Mouse (Mus musculus): ENCODE measurements at regions not wholly inside any gene's neighbourhood (a gene's known extent, or its start where the extent isn't known, plus 50 kb on each side); places are given as distances from the start of the nearest gene placed in this dataset.

GRCm38 (mm10) chr10:98660747-98661146 lies 253.5 kb upstream of the Atp2b1 start:
- Histone ChIP-seq H3K27ac (ENCODE audit: low read depth) (no peak overlapping the region), H3K36me3 (replicated peaks; ENCODE audit: insufficient read depth, low read length) (no peaks in the 10 kb centered on the region), H3K9ac (replicated peaks) (no peak overlapping the region), H3K27me3 (ENCODE audit: insufficient read depth, low read length) (no peaks in the 10 kb centered on the region), H3K4me2 (ENCODE audit: low read depth, low read length) (no peak overlapping the region), H3K4me1 (ENCODE audit: insufficient read depth) (no peaks in the 10 kb centered on the region), H3K4me3 (ENCODE audit: low read depth, low read length) (no peak overlapping the region), H3K9me3 (ENCODE audit: low read length) (no peaks in the 10 kb centered on the region)
- DNase-seq (no peak), ATAC-seq (no peak)
- 53% methylated on average over 1 of the region's 1 CpGs for WGBS (ENCODE audit: insufficient replicate concordance)
- TF ChIP-seq EP300 (IDR thresholded peaks at IDR 0.05; ENCODE audit: low read depth), result no peak
- no peak for TF ChIP-seq CTCF (IDR thresholded peaks at IDR 0.05; ENCODE audit: low read depth)

GRCm38 (mm10) chr10:98665936-98666505 lies 248.2 kb upstream of the Atp2b1 start:
- Histone ChIP-seq H3K9me3 (ENCODE audit: low read length) (no peaks in the 10 kb centered on the region), H3K9ac (replicated peaks) (no peak overlapping the region), H3K4me2 (ENCODE audit: low read depth, low read length) (no peak overlapping the region), H3K27me3 (ENCODE audit: insufficient read depth, low read length) (no peaks in the 10 kb centered on the region), H3K4me3 (ENCODE audit: low read depth, low read length) (no peak overlapping the region), H3K27ac (ENCODE audit: low read depth) (no peak overlapping the region), H3K36me3 (replicated peaks; ENCODE audit: insufficient read depth, low read length) (no peaks in the 10 kb centered on the region), H3K4me1 (ENCODE audit: insufficient read depth) (no peaks in the 10 kb centered on the region)
- no peak for DNase-seq
- no peak for ATAC-seq
- TF ChIP-seq EP300 (IDR thresholded peaks at IDR 0.05; ENCODE audit: low read depth) (no peak), CTCF (IDR thresholded peaks at IDR 0.05; ENCODE audit: low read depth) (no peak)
- 83% methylated on average over 3 of the region's 3 CpGs for WGBS (ENCODE audit: insufficient replicate concordance)

GRCm38 (mm10) chr10:98667728-98668127 lies 246.5 kb upstream of the Atp2b1 start:
- H3K4me1 ChIP-seq (ENCODE audit: insufficient read depth), result no peaks in the 10 kb centered on the region
- no peak overlapping the region for H3K9ac ChIP-seq (replicated peaks)
- no peaks in the 10 kb centered on the region for H3K9me3 ChIP-seq (ENCODE audit: low read length)
- H3K4me2 ChIP-seq (ENCODE audit: low read depth, low read length), result no peak overlapping the region
- no peak overlapping the region for H3K4me3 ChIP-seq (ENCODE audit: low read depth, low read length)
- H3K27me3 ChIP-seq (ENCODE audit: insufficient read depth, low read length), result no peaks in the 10 kb centered on the region
- 86% methylated on average over 1 of the region's 1 CpGs for WGBS (ENCODE audit: insufficient replicate concordance)
- no peak for DNase-seq
- H3K36me3 ChIP-seq (replicated peaks; ENCODE audit: insufficient read depth, low read length), result no peaks in the 10 kb centered on the region
- no peak overlapping the region for H3K27ac ChIP-seq (ENCODE audit: low read depth)
- TF ChIP-seq CTCF (IDR thresholded peaks at IDR 0.05; ENCODE audit: low read depth), result no peak
- TF ChIP-seq EP300 (IDR thresholded peaks at IDR 0.05; ENCODE audit: low read depth), result no peak
- ATAC-seq, result no peak

GRCm38 (mm10) chr10:98674131-98674530 lies 240.1 kb upstream of the Atp2b1 start:
- no peak overlapping the region for H3K4me3 ChIP-seq (ENCODE audit: low read depth, low read length)
- 57% methylated on average over 1 of the region's 1 CpGs for WGBS (ENCODE audit: insufficient replicate concordance)
- no peaks in the 10 kb centered on the region for H3K4me1 ChIP-seq (ENCODE audit: insufficient read depth)
- H3K27ac ChIP-seq (ENCODE audit: low read depth), result no peak overlapping the region
- no peaks in the 10 kb centered on the region for H3K27me3 ChIP-seq (ENCODE audit: insufficient read depth, low read length)
- no peaks in the 10 kb centered on the region for H3K36me3 ChIP-seq (replicated peaks; ENCODE audit: insufficient read depth, low read length)
- no peaks in the 10 kb centered on the region for H3K9me3 ChIP-seq (ENCODE audit: low read length)
- no peak overlapping the region for H3K9ac ChIP-seq (replicated peaks)
- DNase-seq (no peak), ATAC-seq (no peak)
- no peak overlapping the region for H3K4me2 ChIP-seq (ENCODE audit: low read depth, low read length)
- TF ChIP-seq EP300 (IDR thresholded peaks at IDR 0.05; ENCODE audit: low read depth) (no peak), CTCF (IDR thresholded peaks at IDR 0.05; ENCODE audit: low read depth) (no peak)

DNA sequence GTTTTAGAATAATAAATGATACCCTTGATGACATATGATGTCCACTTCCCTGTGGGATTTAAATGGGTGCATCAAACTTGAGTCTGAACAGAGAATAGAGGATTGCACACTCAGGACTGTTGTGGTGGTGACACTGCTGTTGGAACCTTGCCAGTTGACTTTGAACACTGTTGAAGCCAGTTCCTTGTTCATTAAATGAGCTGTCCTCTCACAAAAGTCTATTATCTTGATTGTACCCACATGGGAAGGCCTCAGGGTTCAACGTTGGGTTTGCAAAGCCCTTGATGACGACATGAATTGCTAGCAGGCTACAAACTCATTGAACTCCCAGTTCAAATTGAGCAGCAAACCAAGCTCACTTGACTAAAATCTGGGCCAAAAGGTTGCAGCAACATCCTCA lies 237.3 kb upstream of the Atp2b1 start:
- DNase-seq (no peak), ATAC-seq (no peak)
- Histone ChIP-seq H3K36me3 (replicated peaks; ENCODE audit: insufficient read depth, low read length) (no peaks in the 10 kb centered on the region), H3K4me1 (ENCODE audit: insufficient read depth) (no peaks in the 10 kb centered on the region), H3K27ac (ENCODE audit: low read depth) (no peak overlapping the region), H3K4me2 (ENCODE audit: low read depth, low read length) (no peak overlapping the region), H3K27me3 (ENCODE audit: insufficient read depth, low read length) (no peaks in the 10 kb centered on the region), H3K9ac (replicated peaks) (no peak overlapping the region), H3K9me3 (ENCODE audit: low read length) (no peaks in the 10 kb centered on the region), H3K4me3 (ENCODE audit: low read depth, low read length) (no peak overlapping the region)
- TF ChIP-seq EP300 (IDR thresholded peaks at IDR 0.05; ENCODE audit: low read depth) (no peak), CTCF (IDR thresholded peaks at IDR 0.05; ENCODE audit: low read depth) (no peak)
- 67% methylated on average over 2 of the region's 2 CpGs for WGBS (ENCODE audit: insufficient replicate concordance)

- Histone ChIP-seq H3K9me3 (ENCODE audit: low read length) (no peaks in the 10 kb centered on the region), H3K27ac (ENCODE audit: low read depth) (no peak overlapping the region), H3K27me3 (ENCODE audit: insufficient read depth, low read length) (no peaks in the 10 kb centered on the region), H3K36me3 (replicated peaks; ENCODE audit: insufficient read depth, low read length) (no peaks in the 10 kb centered on the region), H3K4me2 (ENCODE audit: low read depth, low read length) (no peak overlapping the region), H3K4me3 (ENCODE audit: low read depth, low read length) (no peak overlapping the region), H3K9ac (replicated peaks) (no peak overlapping the region), H3K4me1 (ENCODE audit: insufficient read depth) (no peaks in the 10 kb centered on the region)
- DNase-seq, result no peak
- TF ChIP-seq CTCF (IDR thresholded peaks at IDR 0.05; ENCODE audit: low read depth) (no peak), EP300 (IDR thresholded peaks at IDR 0.05; ENCODE audit: low read depth) (no peak)
- WGBS (ENCODE audit: insufficient replicate concordance), result 76% methylated on average over 4 of the region's 4 CpGs
- no peak for ATAC-seq
These were observed 236.0 kb upstream of the Atp2b1 start for GRCm38 (mm10) chr10:98678234-98678633.

DNA sequence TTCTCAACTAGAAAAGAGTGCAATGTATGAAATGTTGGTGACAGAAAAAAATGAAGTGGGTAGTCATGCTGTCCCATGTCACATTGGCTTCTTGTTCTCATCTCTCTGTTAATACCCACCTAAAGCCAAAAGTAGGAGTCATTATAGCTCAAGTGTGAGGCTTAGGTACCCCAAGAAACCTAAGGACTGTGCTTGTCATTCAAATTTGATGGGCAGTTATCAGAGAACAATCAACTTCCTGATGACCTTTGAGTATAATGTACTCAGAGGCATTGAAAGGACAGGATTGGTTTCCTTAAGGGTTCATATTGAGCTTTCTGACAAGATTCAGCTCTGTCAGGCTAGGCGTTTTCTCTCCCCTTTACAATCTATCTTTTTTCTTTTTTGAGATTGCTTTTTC lies 231.8 kb upstream of the Atp2b1 start:
- Histone ChIP-seq H3K4me1 (ENCODE audit: insufficient read depth) (peaks cover 2% of the 10 kb centered on the region; the same call in 1 of the 2 replicates), H3K4me2 (ENCODE audit: low read depth, low read length) (no peak overlapping the region), H3K27me3 (ENCODE audit: insufficient read depth, low read length) (no peaks in the 10 kb centered on the region), H3K9ac (replicated peaks) (no peak overlapping the region), H3K36me3 (replicated peaks; ENCODE audit: insufficient read depth, low read length) (no peaks in the 10 kb centered on the region), H3K4me3 (ENCODE audit: low read depth, low read length) (no peak overlapping the region), H3K27ac (ENCODE audit: low read depth) (no peak overlapping the region), H3K9me3 (ENCODE audit: low read length) (no peaks in the 10 kb centered on the region)
- 79% methylated on average over 1 of the region's 1 CpGs for WGBS (ENCODE audit: insufficient replicate concordance)
- ATAC-seq, result no peak
- TF ChIP-seq CTCF (IDR thresholded peaks at IDR 0.05; ENCODE audit: low read depth), result no peak
- TF ChIP-seq EP300 (IDR thresholded peaks at IDR 0.05; ENCODE audit: low read depth), result no peak
- no peak for DNase-seq

Data from liver, postnatal 0 days (tissue).